Mouse (Mus musculus) liver, postnatal 0 days (tissue): ENCODE results near the gene Brca1. TPM values are rescaled to one million over a fixed set of nuclear protein-coding genes. Genes with fewer than 3 reads are reported as not detected.
"Not testable (repeated sequence)": the region's sequence is repeated elsewhere in the genome, so short reads cannot be mapped to it uniquely, and the experiment has no call there.

Experiments
- ATAC-seq: fragments of 200-750 bp; cut with Nextera tagmentation; 2 replicates; pipeline ENCODE4 v1.8.0; 2017; ENCODE audit warnings: mild to moderate bottlenecking, moderate library complexity
- DNase-seq: peaks from one replicate; pipeline ENCODE4 v3.0.0-alpha.2; 2016
- H3K27ac ChIP-seq: fragments of 300-500 bp; sonication (generic); 2 replicates; pipeline ENCODE4 v1.5.1; 2014; ENCODE audit warnings: antibody characterized with exemption, moderate library complexity, mild to moderate bottlenecking, low read depth
- H3K27me3 ChIP-seq: fragments of 300-500 bp; sonication (generic); 2 replicates; pipeline ENCODE4 v1.6.1; 2014; ENCODE audit warnings: low read length, control low read depth, mixed read lengths; ENCODE audit not compliant: insufficient read depth
- H3K36me3 ChIP-seq: fragments of 300-500 bp; sonication (generic); replicated peaks from 2 replicates; pipeline ENCODE4 v1.6.1; 2014; ENCODE audit warnings: mild to moderate bottlenecking, control low read depth, low read length, moderate library complexity, mixed read lengths; ENCODE audit not compliant: insufficient read depth
- H3K4me1 ChIP-seq: fragments of 300-500 bp; sonication (generic); 2 replicates; pipeline ENCODE4 v1.6.1; 2014; ENCODE audit warnings: antibody characterized with exemption, mild to moderate bottlenecking, control low read depth; ENCODE audit not compliant: insufficient read depth
- H3K4me2 ChIP-seq: fragments of 300-500 bp; sonication (generic); 2 replicates; pipeline ENCODE4 v1.6.1; 2014; ENCODE audit warnings: low read depth, mild to moderate bottlenecking, low read length, moderate library complexity, mixed read lengths
- H3K4me3 ChIP-seq: fragments of 300-500 bp; sonication (generic); 2 replicates; pipeline ENCODE4 v1.5.1; 2014; ENCODE audit warnings: low read depth, low read length
- H3K9ac ChIP-seq: fragments of 300-500 bp; sonication (generic); replicated peaks from 2 replicates; pipeline ENCODE4 v1.6.1; 2014; ENCODE audit warnings: mild to moderate bottlenecking, moderate library complexity
- H3K9me3 ChIP-seq: fragments of 300-500 bp; sonication (generic); 2 replicates; pipeline ENCODE4 v1.6.1; 2016; ENCODE audit warnings: mild to moderate bottlenecking, control low read depth, low read length, mixed read lengths
- CTCF ChIP-seq: sonication (generic); IDR thresholded peaks from 2 replicates; pipeline ENCODE4 v1.5.1; 2016; ENCODE audit warnings: antibody characterized with exemption, low read depth
- EP300 ChIP-seq: IDR thresholded peaks from 2 replicates; pipeline ENCODE4 v1.6.1; 2016; ENCODE audit warnings: antibody characterized with exemption, low read depth, mild to moderate bottlenecking
- WGBS: fragments of 180-500 bp; shearing (Covaris S2); extraction: QIAGEN DNeasy Blood & Tissue Kit; methylation state at CpG from one replicate; pipeline ENCODE4 v1.1.7; 2014; ENCODE audit not compliant: insufficient replicate concordance; 5-methylcytosine and 5-hydroxymethylcytosine counted together
- polyA plus RNA-seq: library from polyadenylated mRNA; unstranded; fragments of >200 nt; fragmentation: Nextera tagmentation; extraction: Ambion mirVana; gene quantifications from 2 replicates; pipeline ENCODE4 v1.2.1, GENCODE M21; 2015

Brca1 gene
- polyA plus RNA-seq, 1 experiment from 2014 or later, result 5.0 TPM

- WGBS, result 75% methylated on average over 10 of the region's 10 CpGs
- H3K9me3 ChIP-seq, result no peaks in the 10 kb centered on the region
- H3K36me3 ChIP-seq, result no peaks in the 10 kb centered on the region
- H3K27ac ChIP-seq, result no peak overlapping the region
- H3K9ac ChIP-seq, result no peak overlapping the region
- H3K4me3 ChIP-seq, result no peak overlapping the region
- H3K27me3 ChIP-seq, result no peaks in the 10 kb centered on the region
- no peak for ATAC-seq
- H3K4me1 ChIP-seq, result peaks cover 9% of the 10 kb centered on the region
- no peak overlapping the region for H3K4me2 ChIP-seq
- no peak for DNase-seq
- no peak for TF ChIP-seq CTCF
- TF ChIP-seq EP300, result no peak
These were observed 74.1 kb downstream of the Brca1 start for GRCm38 (mm10) chr11:101477552-101478211.

GRCm38 (mm10) chr11:101477194-101477551 lies 74.6 kb downstream of the Brca1 start:
- Histone ChIP-seq H3K36me3 (no peaks in the 10 kb centered on the region), H3K9ac (no peak overlapping the region), H3K4me1 (peaks cover 9% of the 10 kb centered on the region), H3K4me3 (no peak overlapping the region), H3K4me2 (no peak overlapping the region), H3K27ac (no peak overlapping the region), H3K27me3 (no peaks in the 10 kb centered on the region), H3K9me3 (no peaks in the 10 kb centered on the region)
- no peak for DNase-seq
- ATAC-seq, result no peak
- 64% methylated on average over 4 of the region's 4 CpGs for WGBS
- TF ChIP-seq CTCF (no peak), EP300 (no peak)

- not testable (repeated sequence) for DNase-seq, H3K4me3 ChIP-seq, H3K36me3 ChIP-seq, H3K27ac ChIP-seq, ATAC-seq, H3K4me2 ChIP-seq, H3K9ac ChIP-seq, H3K4me1 ChIP-seq, H3K27me3 ChIP-seq, H3K9me3 ChIP-seq
- WGBS, result 85% methylated on average over 4 of the region's 4 CpGs
These were observed 75.4 kb downstream of the Brca1 start for GRCm38 (mm10) chr11:101476361-101476760.

- 69% methylated on average over 5 of the region's 5 CpGs for whole genome bisulfite sequencing
- Histone ChIP-seq H3K4me2 (no peak overlapping the region), H3K27ac (no peak overlapping the region), H3K9me3 (no peaks in the 10 kb centered on the region), H3K9ac (no peak overlapping the region), H3K36me3 (no peaks in the 10 kb centered on the region), H3K4me3 (no peak overlapping the region), H3K4me1 (peaks cover 2% of the 10 kb centered on the region; the same call in 1 of the 2 replicates), H3K27me3 (no peaks in the 10 kb centered on the region)
- no peak for ATAC-seq
- no peak for TF ChIP-seq EP300
- no peak for TF ChIP-seq CTCF
- no peak for DNase-seq
These were observed 77.5 kb downstream of the Brca1 start for GRCm38 (mm10) chr11:101474298-101474697.

GRCm38 (mm10) chr11:101473686-101474085 lies 78.1 kb downstream of the Brca1 start:
- not testable (repeated sequence) for DNase-seq, H3K9me3 ChIP-seq, H3K4me3 ChIP-seq, ATAC-seq, H3K27me3 ChIP-seq, H3K27ac ChIP-seq, H3K4me1 ChIP-seq, H3K36me3 ChIP-seq, H3K9ac ChIP-seq, H3K4me2 ChIP-seq
- WGBS, result 63% methylated on average over 1 of the region's 1 CpGs

GRCm38 (mm10) chr11:101472336-101472735 lies 79.4 kb downstream of the Brca1 start:
- Histone ChIP-seq H3K27me3 (peaks cover 9% of the 10 kb centered on the region; the same call in 1 of the 2 replicates), H3K27ac (no peak overlapping the region), H3K36me3 (no peaks in the 10 kb centered on the region), H3K9me3 (no peaks in the 10 kb centered on the region), H3K4me3 (no peak overlapping the region), H3K4me2 (no peak overlapping the region), H3K4me1 (no peaks in the 10 kb centered on the region; the same call in 1 of the 2 replicates), H3K9ac (no peak overlapping the region)
- TF ChIP-seq CTCF (no peak), EP300 (no peak)
- DNase-seq (no peak), ATAC-seq (no peak)
- WGBS, result 62% methylated on average over 7 of the region's 7 CpGs

- Histone ChIP-seq H3K4me3 (no peak overlapping the region), H3K4me2 (no peak overlapping the region), H3K4me1 (no peaks in the 10 kb centered on the region; the same call in 1 of the 2 replicates), H3K27me3 (peaks cover 9% of the 10 kb centered on the region; the same call in 1 of the 2 replicates), H3K27ac (no peak overlapping the region), H3K9ac (no peak overlapping the region), H3K9me3 (no peaks in the 10 kb centered on the region), H3K36me3 (no peaks in the 10 kb centered on the region)
- DNase-seq (no peak), ATAC-seq (no peak)
- WGBS, result 65% methylated on average over 3 of the region's 3 CpGs
- TF ChIP-seq CTCF, result no peak
- no peak for TF ChIP-seq EP300
These were observed 79.8 kb downstream of the Brca1 start for GRCm38 (mm10) chr11:101471926-101472325.
